Mouse (Mus musculus) lung, postnatal 36 days (tissue): ENCODE data around the gene Tmem100.
A peak's percentile ranks its signal among the peaks of the same experiment; 100 is the strongest.

Source experiments
- DNase-seq: peaks from one replicate; pipeline ENCODE4 v3.0.0; 2022; ENCODE audit warnings: mixed read lengths

Gene Tmem100

GRCm38 (mm10) chr11:90019161-90019560, 11.0 kb upstream of the Tmem100 start:
- peak; percentile 77 for DNase-seq

- DNase-seq = no peak
Measured at GRCm38 (mm10) chr11:90025891-90026801, 4.0 kb upstream of the Tmem100 start.

DNA sequence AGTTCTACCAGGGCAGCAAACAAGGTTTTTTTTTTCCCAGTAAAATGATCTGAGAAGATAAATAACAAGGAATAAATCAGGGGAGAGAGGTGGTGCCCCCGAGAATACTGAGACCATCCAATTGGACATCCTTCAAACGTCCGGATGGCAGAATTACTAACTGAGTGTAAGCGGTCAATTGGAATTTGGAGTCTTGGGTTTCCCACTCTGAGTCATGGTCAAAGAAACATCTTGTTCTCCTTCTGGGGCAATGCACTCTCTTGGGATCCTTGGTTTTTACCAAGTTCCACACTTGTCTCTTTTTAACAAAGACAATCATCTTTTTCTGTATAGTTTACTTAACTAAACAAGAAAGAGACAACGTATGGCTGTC, 3.4 kb upstream of the Tmem100 start:
- DNase-seq = no peak

DNA sequence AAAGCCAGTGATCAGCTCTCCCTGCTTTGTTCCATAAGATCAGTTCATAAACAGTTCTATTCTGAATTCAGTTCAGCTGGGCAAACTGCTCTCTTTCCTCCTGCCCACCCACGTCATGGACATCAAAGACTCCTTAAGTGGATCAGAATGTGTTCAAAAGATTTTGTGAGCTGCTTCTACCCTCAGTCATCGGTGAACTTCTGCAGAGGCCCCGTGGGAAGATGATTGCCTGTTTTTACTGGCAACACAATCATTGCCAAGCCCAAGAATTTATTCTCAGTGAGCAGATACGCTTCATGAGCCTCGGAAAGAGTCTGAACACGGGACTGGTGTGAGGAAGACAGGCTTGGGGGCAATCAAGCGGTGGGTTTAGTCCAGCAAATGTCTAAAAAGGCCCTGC, 2.9 kb upstream of the Tmem100 start:
- no peak for DNase-seq

- DNase-seq = no peak
Measured at GRCm38 (mm10) chr11:90028746-90029145, 1.4 kb upstream of the Tmem100 start.

DNA sequence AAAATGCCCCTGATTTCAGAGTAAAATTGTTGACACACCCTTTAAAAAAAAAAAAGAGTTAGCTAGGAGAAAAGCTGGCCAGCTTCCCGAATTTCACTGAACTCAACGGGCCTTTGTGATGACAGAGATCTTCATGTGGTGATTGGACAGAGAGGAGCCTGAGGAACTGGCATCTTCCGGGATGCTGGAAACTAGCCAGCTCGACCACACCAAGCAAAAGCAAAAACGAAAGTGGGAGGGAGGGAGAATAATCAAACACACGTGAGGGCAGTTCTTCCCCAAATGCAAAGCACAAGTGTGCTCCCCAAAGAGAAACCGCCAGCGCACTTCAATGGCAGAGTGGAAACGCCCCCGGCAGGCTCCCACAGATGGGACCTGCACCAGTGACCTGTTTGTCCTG, 794 bp upstream of the Tmem100 start:
- DNase-seq = peak; percentile 94

GRCm38 (mm10) chr11:90030557-90030956, 409 bp downstream of the Tmem100 start:
- peak; percentile 80 for DNase-seq

GRCm38 (mm10) chr11:90031076-90031475, 928 bp downstream of the Tmem100 start:
- DNase-seq = no peak

GRCm38 (mm10) chr11:90032807-90033206, 2.7 kb downstream of the Tmem100 start:
- DNase-seq = peak; percentile 70

GRCm38 (mm10) chr11:90033442-90033841, 3.3 kb downstream of the Tmem100 start:
- no peak for DNase-seq

DNA sequence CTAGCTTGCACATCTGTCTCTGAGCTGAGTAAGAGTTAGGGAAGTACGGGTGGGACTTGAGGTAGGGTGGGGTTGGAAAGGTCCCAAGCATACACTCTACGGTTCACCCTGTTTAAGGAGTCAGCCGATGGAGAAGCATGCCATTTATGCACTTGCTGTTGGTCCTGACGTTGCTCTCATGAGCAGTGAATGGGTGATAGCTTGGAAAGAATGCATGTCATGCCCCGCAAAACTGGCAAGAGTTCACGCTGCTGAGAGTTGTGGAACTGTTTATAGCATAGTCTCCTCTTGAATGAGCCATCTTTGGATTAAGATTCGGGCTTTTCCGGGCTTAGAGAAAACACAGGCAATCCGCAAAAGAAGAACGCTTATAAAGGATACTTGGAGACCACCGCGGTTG, 4.5 kb downstream of the Tmem100 start:
- DNase-seq = peak; percentile 60

DNA sequence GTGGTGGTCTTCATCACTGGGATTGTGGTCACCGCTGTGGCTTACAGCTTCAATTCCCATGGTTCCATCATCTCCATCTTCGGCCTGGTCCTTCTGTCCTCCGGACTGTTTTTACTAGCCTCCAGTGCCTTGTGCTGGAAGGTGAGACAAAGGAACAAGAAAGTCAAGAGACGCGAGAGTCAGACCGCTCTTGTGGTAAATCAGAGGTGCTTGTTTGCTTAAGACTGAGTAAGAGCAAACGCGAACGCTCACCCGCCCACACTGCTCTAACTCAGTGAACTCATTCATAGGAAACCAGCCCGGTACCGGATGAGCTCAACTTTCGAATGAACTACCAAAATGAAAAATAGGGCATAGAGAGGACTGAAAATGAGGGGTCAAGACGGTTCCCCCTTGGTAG, 5.4 kb downstream of the Tmem100 start:
- DNase-seq = peak; percentile 55

DNA sequence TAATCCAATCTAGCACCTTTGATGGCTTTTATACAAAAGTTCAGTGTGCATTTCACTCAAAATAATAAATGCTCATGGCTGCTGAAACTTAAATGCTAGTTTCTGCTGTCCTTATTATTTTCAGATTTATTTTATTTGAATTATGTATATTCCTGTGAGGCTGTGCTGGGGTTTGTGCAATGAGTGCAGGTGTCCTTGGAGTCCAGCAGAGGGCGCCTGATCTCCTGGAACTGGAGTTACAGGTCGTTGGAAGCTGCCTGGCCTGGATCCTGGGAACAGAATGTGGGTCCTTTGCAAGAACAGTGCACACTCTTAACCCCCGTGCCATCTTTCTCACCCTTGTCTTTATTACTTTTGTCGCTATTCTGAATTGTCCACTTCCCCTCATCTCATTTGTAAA, 6.3 kb downstream of the Tmem100 start:
- no peak for DNase-seq

DNA sequence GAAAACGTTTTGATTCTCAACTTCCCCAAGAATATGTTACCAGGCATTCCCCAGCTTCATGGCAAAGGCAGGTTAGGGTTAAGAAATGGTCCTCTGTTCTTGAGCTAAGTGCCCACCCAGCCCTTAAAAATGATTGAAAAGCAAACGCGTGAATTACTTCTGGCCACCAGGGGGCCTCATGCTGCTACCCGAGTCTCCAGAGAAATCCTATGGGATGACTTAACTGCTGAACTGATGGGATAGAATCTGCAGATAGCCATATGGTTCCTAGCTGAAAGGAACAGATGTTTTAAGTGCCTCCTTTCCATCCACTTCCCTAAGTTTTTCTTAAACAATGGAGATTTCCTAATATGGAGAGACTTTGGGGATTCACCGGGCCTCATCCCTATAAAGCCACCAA, 7.9 kb downstream of the Tmem100 start:
- peak; percentile 81 for DNase-seq

- peak; percentile 75 for DNase-seq
Measured at GRCm38 (mm10) chr11:90044459-90044858, 14.3 kb downstream of the Tmem100 start.

DNA sequence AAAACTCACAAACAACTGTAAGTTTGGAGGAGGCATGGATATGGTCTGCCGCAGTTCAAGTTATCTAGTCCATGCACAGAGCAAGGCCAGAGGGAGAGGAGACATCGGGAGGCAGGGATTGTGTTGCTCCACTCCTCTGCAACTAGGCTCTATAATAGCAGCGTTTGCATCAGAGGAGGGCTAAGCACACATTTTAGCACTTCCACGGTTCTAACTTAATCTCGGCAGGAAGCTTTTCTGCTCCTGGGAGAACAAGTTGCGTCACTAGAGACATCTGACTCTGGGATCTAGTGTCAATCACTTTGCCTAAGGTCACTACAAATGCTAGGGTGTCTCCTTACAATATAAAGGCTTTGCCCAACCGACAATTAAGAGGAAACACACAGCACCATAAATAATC, 16.1 kb downstream of the Tmem100 start:
- DNase-seq = no peak

- no peak for DNase-seq
Measured at GRCm38 (mm10) chr11:90047271-90047670, 17.1 kb downstream of the Tmem100 start.

DNA sequence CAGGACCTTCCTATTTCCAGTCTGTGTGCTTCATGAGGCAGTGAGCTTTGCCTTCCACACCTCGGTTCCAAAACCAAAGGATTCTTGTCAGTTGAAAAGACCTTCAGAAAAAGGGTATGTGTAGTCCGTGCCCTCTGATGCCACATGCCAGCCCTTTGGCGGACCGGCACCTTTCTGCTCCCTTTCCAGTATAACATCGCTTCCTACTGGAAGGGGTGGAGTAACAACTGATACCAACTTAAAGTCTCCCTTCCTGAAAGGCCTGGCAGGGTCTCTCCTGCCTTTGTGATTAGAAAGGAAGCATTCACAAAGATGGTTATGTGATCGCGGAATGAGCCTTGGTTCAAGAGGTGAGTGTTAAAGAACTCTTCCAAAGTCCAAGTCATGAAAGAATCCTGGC, 19.9 kb downstream of the Tmem100 start:
- peak; percentile 62 for DNase-seq

DNA sequence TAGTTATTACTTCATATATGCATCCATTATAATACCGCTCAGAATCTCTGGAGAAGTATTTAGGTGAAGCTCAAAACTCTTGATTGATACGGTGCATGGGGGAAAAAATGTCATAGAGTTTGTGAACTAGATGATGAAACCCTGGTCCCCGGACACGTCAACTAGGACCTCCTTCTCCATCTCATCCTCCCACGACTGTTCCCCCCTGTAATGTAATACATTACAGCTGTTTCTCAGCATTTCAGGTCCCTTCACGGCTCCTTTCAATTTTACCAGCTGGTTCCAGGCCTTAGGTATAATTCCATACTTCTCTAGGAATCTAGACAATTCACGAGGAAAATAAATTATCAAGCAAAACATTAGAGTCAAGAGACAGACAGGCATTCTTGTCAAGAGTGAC, 22.6 kb downstream of the Tmem100 start:
- no peak for DNase-seq

GRCm38 (mm10) chr11:90053820-90054219, 23.7 kb downstream of the Tmem100 start:
- no peak for DNase-seq

DNA sequence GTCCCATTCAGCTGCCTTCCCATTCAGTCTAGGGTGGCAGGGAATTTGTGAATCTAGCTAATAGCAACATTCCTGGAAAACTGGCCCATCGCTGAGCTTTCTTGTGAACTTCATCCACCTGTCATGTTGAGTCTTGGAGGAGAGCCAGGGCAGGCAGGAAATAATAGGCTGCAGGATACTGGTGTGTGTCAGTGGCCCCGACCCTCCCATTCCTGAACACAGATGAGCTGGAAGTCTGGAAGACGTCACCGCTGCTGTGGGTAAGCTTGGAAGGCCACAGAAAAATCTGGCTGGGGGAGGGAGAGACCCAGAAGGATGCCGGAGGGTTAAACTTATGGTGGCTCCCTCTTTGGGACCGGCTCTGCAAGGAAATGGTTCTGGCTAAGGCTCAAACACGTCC, 24.3 kb downstream of the Tmem100 start:
- peak; percentile 83 for DNase-seq

GRCm38 (mm10) chr11:90057070-90057469, 26.9 kb downstream of the Tmem100 start:
- DNase-seq = no peak

- DNase-seq = no peak
Measured at GRCm38 (mm10) chr11:90059241-90059640, 29.1 kb downstream of the Tmem100 start.

DNA sequence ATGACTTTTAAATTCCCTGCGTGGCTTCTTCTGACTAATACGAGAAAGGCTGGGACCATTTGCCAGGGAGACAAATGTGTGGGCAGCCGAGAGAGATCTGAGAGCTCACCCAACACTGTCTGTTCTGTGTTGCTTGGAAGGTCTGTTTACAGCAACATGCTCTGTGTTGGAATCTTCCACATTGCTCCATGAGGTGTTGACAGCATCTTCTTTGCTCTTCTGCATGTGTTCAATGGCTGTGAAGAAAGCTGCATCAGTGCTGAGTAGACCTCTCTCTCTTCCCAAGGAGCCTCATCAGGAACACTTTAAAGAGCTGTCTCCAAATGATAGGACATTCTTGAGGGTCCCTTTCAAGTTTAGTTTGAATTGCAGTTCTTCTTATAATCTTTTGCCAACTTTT, 32.5 kb downstream of the Tmem100 start:
- DNase-seq = no peak
